Comparison of ENCODE assay signal across 20 mouse cellular contexts in genomic region chr13:52009766-52010165, GRCm38 (mm10).
A peak's percentile ranks its signal among the peaks of the same experiment; 100 is the strongest.
DNase-seq lines count a peak whose midpoint lies in the region; ATAC-seq and TF ChIP-seq lines count a peak whose summit lies in the region.
"Had no signal": no experiment of that assay in that cellular context is flagged by ENCODE, and none has a peak within 500 bp of the region (broad histone marks: within the 10 kb centered on the region; RNA-seq: fewer than 3 reads in every experiment).

No protein-coding gene starts in this region.

- no peak for TF ChIP-seq CTCF in liver, postnatal 0 days (IDR thresholded peaks at IDR 0.05; ENCODE audit: low read depth)

- H3K27ac ChIP-seq in kidney, embryonic 16.5 days (ENCODE audit: low read length) = no peak overlapping the region
- H3K27ac ChIP-seq in liver, postnatal 0 days (ENCODE audit: low read depth) = no peak overlapping the region
- no peak overlapping the region for H3K27ac ChIP-seq in liver, embryonic 11.5 days (ENCODE audit: low read depth, low read length)
- H3K27ac ChIP-seq: embryonic facial prominence, embryonic 13.5 days; embryonic facial prominence, embryonic 15.5 days; forebrain, embryonic 10.5 days; forebrain, embryonic 12.5 days had no signal

- H3K4me2 ChIP-seq in kidney, embryonic 16.5 days (replicated peaks; ENCODE audit: low read depth, low read length) = no peak overlapping the region
- no peak overlapping the region for H3K4me2 ChIP-seq in liver, postnatal 0 days (ENCODE audit: low read depth, low read length)
- no peak overlapping the region for H3K4me2 ChIP-seq in liver, embryonic 11.5 days
- H3K4me2 ChIP-seq: embryonic facial prominence, embryonic 13.5 days; embryonic facial prominence, embryonic 15.5 days; forebrain, embryonic 12.5 days had no signal

- 85% methylated on average over 6 of the region's 6 CpGs for WGBS in kidney, embryonic 16.5 days
- 71% methylated on average over 6 of the region's 6 CpGs for WGBS in liver, postnatal 0 days (ENCODE audit: insufficient replicate concordance)
- WGBS in liver, embryonic 11.5 days = 89% methylated on average over 6 of the region's 6 CpGs

- H3K4me1 ChIP-seq in kidney, embryonic 16.5 days (ENCODE audit: insufficient read depth, low read length) = 0 out of 2 replicates have a peak, but pooled peaks cover under 1% of the 10 kb centered on the region
- H3K4me1 ChIP-seq in liver, postnatal 0 days (ENCODE audit: insufficient read depth) = 0 out of 2 replicates have a peak, but pooled peaks cover 5% of the 10 kb centered on the region
- peaks cover 3% of the 10 kb centered on the region; the same call in 1 of the 2 replicates for H3K4me1 ChIP-seq in liver, embryonic 11.5 days (replicated peaks; ENCODE audit: control insufficient read depth, insufficient read depth, low read length)

- TF ChIP-seq EP300 in liver, postnatal 0 days (IDR thresholded peaks at IDR 0.05; ENCODE audit: low read depth) = no peak

- H3K36me3 ChIP-seq in kidney, embryonic 16.5 days (ENCODE audit: insufficient read depth, low read length) = no peaks in the 10 kb centered on the region
- no peaks in the 10 kb centered on the region for H3K36me3 ChIP-seq in liver, postnatal 0 days (replicated peaks; ENCODE audit: insufficient read depth, low read length)
- H3K36me3 ChIP-seq in liver, embryonic 11.5 days (ENCODE audit: control insufficient read depth, insufficient read depth, low read length) = no peaks in the 10 kb centered on the region
- H3K36me3 ChIP-seq: embryonic facial prominence, embryonic 13.5 days; embryonic facial prominence, embryonic 15.5 days; forebrain, embryonic 10.5 days; forebrain, embryonic 12.5 days had no signal

- DNase-seq in adrenal gland, adult 8-10 months = peak; percentile 32
- no peak for DNase-seq in adrenal gland, postnatal 14 days
- DNase-seq in kidney, adult 8-10 months = no peak
- no peak for DNase-seq in liver, postnatal 0 days
- no peak for DNase-seq in liver, embryonic 11.5 days (ENCODE audit: low spot score)
- DNase-seq: cerebellum, adult 11 months; cerebellum, adult 18-20 months; cerebellum, adult 8-10 months; cerebellum, adult 9-11 months; cerebellum, postnatal 14 days; cerebellum, postnatal 36 days; embryo, embryonic 11 days had no signal

- no peak overlapping the region for H3K9ac ChIP-seq in kidney, embryonic 16.5 days (replicated peaks; ENCODE audit: low read length)
- H3K9ac ChIP-seq in liver, postnatal 0 days (replicated peaks) = no peak overlapping the region
- H3K9ac ChIP-seq in liver, embryonic 11.5 days (ENCODE audit: low read depth, low read length) = no peak overlapping the region
- H3K9ac ChIP-seq: embryonic facial prominence, embryonic 13.5 days; embryonic facial prominence, embryonic 15.5 days; forebrain, embryonic 12.5 days had no signal

- H3K9me3 ChIP-seq in kidney, embryonic 16.5 days (ENCODE audit: low read length) = no peaks in the 10 kb centered on the region
- H3K9me3 ChIP-seq in liver, postnatal 0 days (ENCODE audit: low read length) = no peaks in the 10 kb centered on the region
- H3K9me3 ChIP-seq in liver, embryonic 11.5 days (ENCODE audit: control insufficient read depth, low read length) = no peaks in the 10 kb centered on the region
- H3K9me3 ChIP-seq: embryonic facial prominence, embryonic 13.5 days; embryonic facial prominence, embryonic 15.5 days; forebrain, embryonic 10.5 days; forebrain, embryonic 12.5 days had no signal

- H3K4me3 ChIP-seq in kidney, embryonic 16.5 days (ENCODE audit: low read length) = no peak overlapping the region
- no peak overlapping the region for H3K4me3 ChIP-seq in liver, postnatal 0 days (ENCODE audit: low read depth, low read length)
- H3K4me3 ChIP-seq in liver, embryonic 11.5 days (ENCODE audit: low read depth, low read length) = no peak overlapping the region
- H3K4me3 ChIP-seq: embryonic facial prominence, embryonic 13.5 days; embryonic facial prominence, embryonic 15.5 days; erythroblast, embryonic 14.5 days; forebrain, embryonic 10.5 days; forebrain, embryonic 12.5 days had no signal

- ATAC-seq in kidney, embryonic 16.5 days (ENCODE audit: low FRiP score, low TSS enrichment) = 0 out of 2 replicates have a peak, but pooled peaks have one; percentile 27
- ATAC-seq in liver, postnatal 0 days = peak; percentile 55
- no peak for ATAC-seq in liver, embryonic 11.5 days (replicated peaks; ENCODE audit: low FRiP score)
- ATAC-seq: forebrain, embryonic 14.5 days; forebrain, embryonic 16.5 days had no signal

- H3K27me3 ChIP-seq in kidney, embryonic 16.5 days (ENCODE audit: insufficient read depth, low read length) = no peaks in the 10 kb centered on the region
- H3K27me3 ChIP-seq in liver, postnatal 0 days (ENCODE audit: insufficient read depth, low read length) = no peaks in the 10 kb centered on the region
- H3K27me3 ChIP-seq in liver, embryonic 11.5 days (replicated peaks; ENCODE audit: control insufficient read depth, insufficient read depth, low read length) = no peaks in the 10 kb centered on the region
- H3K27me3 ChIP-seq: embryonic facial prominence, embryonic 13.5 days; embryonic facial prominence, embryonic 15.5 days had no signal
